Mouse (Mus musculus): ENCODE measurements around the gene Dclk1.

DNA sequence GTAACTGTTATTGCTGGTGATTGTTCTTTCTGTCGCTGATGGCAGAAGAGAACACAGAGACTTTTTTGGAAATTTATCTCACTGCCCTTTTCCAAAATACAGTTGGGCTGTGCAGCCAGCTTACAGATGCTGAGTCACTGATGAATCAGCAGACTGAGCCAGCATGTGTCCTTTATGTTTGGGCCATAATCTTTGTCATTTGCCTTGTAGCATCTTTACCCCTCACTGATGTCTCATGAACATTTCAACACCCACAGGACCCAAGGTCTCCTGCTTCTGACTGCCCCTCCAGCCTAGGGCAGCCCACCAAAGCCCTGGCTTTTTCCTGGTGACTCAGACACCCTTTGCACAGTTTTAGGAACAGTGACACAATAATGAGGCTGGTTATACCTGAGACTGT is 159.1 kb downstream of the Dclk1 start:
- no peak for TF ChIP-seq CTCF (IDR thresholded peaks at IDR 0.05; ENCODE audit: low read depth)
- TF ChIP-seq EP300 (optimal IDR thresholded peaks at IDR 0.05) = no peak
